Mouse (Mus musculus) urinary bladder, postnatal 4 days (tissue): ENCODE results near the gene Mrpl54.

ENCODE experiments used
- DNase-seq, 2 experiments: peaks; one replicate each; pipeline ENCODE4 v3.0.0; 2021 to 2022; ENCODE audit warnings: low spot score in 2 of 2

Mrpl54 gene

DNA sequence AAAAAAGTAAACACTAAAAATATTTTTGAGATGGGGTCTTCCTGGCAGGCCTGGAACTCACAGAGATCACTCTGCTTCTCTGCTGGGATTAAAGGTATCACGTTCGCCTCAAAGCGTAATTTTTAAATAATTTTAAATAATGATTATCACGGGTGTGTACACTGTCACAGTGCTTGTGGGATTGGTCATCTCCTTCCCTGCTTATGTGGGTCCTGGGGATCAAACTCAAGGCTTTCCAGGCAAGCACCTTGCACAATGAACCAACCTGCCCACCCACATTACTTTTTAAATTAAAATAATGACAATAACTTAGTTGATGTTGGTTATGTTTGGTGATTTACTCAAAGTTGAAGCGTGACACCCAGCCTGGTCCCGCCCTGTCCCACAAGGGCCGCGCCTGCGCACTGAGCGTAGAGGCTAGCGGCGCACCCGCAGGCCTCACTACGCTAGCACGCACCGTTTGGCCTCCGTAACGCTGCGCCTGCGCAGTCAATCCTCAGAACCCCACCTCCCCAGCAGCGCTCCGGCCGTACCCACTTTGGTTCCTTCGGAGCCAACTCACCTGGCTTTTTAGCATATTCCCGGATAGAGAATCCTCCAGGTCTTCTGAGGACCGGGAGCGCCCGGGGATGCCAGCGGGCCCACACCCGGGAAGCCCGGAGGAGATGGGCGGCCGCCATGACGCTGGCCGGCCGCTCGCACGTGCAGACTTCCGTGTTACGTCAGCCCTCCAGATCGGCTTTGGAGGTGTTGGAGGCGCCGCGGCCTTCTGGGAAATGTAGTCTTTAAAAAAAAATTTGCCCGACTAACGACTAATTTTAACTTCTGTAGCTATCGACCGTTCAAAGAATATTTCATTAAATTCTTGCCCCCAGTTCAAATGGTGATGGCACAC is at the start of gene Mrpl54, which contains the start of gene Apba3:
Gene Mrpl54 (minus strand): TSS at position 724 of the 895 bp plus-strand sequence.
Gene Apba3 (plus strand): TSS at position 750 of the 895 bp plus-strand sequence.
- peak; percentile 94 for DNase-seq

DNA sequence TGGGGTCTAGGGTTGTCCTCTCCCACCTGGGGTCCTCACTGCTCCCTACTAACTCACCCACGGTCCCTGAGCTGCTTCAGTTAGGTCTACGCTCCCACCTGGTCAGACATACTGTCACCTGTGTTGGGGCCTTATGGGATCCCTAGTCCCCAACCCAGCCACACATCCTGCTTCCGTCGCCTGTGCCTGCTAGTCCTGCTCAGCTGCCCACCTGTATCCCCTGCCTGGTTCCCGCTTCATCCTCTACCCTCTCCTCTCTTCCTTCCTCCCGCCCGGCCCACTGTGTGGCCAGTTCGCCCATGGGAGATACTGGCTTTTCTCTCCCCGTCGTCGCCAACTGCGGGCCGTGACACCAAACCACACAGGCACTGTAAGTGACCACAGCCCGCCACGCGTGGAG is 48.9 kb upstream of the Mrpl54 start:
- no peak for DNase-seq

DNA sequence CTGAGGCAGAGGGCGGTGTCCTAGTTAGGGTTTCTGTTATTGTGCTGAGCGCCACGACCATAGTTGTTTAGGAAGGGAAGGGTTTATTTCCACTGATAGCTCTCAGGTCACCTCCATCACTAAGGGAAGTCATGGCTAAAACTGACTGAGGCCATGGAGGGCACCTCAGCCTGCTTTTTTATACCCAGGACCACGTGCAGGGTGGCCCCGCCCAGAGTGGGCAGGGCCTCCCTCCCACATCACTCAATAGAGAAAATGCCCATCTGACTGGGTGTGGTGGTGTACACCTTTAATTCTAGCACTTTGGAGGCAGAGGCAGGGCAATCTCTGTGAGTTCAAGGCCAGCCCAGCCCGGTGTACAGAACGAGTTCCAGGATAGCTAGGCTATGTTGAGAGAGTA is 47.5 kb upstream of the Mrpl54 start:
- DNase-seq, result no peak

DNA sequence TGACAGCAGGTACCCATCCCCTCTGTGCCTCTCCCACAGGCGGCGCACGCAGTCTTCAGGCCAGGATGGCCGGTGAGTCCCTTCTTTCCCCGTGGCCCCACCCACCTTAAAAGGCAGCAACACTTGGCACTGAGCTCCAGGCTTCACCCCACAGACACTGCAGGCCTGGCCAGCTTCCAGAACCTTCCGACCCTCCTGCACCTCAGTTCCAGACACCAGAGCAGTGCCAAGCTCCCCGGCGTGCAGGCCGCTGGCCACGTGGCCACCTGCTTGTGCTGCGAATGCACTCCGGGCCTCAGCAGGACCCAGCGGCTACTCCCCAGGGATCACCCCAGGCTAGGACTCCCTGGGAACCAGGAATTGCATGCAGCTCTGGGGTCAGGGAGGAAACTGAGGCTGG is 46.8 kb upstream of the Mrpl54 start:
- no peak for DNase-seq

DNA sequence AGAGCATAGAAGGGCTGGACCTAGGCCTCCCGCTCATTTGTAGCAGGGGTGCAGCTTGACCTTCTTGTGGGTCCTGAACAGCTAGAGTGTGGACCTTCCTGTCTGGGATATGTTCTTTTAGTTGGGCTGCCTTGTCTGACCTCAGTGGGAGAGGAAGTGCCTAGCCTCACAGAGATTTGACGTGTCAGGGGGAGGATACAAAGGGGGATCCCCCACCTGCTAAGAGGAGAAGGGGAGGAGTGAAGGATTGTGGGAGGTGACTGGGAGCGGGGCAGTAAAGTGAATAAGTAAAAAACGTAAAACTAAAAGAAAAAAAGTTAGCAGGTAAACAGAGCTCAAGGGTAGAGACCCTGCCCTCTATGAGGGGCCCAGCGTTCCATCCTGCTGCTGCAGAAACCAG is 42.8 kb upstream of the Mrpl54 start:
- DNase-seq, result no peak

DNA sequence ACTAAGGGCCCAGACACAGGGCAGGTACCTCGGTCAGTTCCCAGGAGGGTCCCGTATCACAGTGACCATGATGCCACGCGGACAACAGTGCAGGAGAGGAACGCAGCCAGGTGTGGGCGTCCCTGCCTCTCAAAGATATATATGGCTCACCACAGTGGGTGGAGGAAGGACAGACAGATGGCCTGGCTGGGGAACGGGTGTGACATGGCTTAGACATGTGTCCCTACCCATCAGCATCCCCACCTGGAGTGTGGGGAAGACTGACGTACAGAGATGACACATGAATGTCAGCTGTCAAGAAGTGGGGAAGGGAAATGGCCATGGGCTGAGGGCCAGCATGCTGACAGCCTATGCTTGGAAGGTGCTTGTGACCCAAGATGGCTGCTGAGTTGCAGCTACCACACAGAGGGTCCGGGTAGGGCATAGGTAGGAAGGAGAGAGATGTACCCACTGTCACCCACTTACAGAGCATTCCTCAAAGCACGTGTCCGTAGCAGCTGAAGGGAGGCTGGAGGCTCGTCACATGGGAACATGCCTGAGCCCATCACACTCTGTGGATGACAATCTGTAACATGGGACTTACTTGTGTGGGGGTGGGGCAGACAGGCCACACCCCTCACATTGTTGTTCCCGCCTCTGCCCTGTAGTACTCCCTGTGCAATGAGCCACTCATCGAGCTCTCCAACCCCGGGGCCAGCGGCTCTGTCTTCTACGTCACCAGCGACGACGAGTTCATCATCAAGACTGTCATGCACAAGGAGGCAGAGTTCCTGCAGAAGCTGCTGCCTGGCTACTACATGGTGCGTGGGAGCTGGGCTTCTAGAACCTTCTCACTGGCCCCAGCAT is 40.3 kb upstream of the Mrpl54 start:
- no peak for DNase-seq

DNA sequence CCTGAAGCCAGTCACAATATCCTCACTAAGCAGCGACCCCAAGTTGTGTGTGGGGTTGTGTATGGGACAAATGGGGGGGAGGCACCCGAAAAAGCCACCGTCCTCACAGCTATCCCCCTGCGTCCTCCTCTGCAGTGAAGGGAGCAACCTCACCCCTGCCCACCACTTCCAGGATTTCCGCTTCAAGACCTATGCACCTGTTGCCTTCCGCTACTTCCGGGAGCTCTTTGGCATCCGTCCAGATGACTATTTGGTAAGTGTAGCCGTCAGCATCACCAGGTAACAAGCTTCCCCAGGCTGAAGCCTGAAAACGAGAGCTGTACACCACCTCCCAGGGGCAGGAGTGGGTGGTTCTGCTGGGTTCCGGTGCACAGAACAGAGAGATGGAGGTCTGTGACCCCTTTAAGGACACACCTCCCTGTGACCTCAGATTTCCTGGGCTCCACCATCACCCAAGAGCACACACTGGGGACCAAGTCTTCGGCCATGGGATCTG is 39.5 kb upstream of the Mrpl54 start:
- no peak for DNase-seq

DNA sequence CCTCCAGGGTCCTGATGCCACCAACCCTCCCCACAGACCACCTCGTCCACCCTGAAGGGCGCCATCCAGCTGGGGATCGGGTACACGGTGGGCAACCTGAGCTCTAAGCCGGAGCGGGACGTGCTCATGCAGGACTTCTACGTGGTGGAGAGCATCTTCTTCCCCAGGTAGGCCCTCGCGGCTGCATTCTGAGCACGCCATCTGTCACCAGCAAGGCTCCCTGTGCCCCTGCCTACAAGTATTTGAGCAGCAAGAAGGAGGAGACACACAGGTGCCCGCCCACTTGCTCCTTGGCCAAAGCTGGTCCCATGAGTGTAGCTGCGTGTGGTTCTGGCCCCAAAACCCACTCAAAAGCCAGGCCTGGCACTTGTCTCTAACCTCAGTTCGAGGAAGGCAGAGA is 38.9 kb upstream of the Mrpl54 start:
- DNase-seq, result no peak

DNA sequence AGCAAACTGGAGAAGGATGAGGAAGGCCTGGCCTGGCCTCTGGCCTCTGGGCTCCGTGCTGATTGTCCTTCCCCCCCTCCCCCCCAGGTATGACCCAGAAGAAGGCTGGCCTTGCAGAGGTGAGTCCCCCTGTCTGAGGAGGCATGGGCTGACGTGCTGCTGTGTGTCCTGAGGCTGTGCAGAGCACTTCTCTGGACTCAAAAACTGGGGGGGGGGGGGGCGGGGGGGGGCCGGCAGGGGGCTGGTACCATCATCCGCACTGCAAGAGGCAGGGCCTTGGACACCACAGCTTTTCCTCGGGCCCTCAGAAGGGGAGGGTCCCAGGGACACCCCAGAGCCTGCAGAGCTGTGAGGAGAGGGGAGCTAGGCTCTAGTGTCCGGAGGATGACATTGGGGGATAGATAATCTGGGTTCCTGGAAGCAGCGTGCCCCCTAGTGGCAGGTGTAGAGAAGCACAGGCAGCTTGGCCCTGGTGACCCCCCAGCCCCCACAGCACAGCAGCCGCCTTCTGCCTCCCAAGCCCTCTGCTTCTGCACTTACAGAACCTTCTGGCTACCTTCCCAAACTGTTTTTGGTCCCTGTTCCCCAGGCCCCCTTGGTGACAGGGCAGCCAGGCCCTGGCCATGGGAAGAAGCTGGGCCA is 38.0 kb upstream of the Mrpl54 start:
- no peak for DNase-seq

DNA sequence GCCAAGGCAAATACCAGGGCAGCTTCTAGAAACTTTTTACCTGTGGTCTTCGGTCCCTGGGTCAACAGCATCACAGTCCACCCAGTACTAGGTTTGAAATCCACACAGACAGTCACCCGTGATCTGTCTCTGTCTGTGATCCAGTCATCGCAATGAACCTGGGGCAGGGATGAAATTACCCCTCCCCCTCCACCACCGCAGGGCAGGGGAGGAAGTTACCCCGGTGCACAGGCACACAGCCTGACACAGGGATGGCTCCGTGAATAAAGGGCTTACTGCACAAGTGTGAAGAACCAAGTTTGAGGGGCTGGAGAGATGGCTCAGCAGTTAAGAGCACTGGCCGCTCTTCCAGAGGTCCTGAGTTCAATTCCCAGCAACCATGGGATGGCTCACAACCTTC is 37.0 kb upstream of the Mrpl54 start:
- no peak for DNase-seq

DNA sequence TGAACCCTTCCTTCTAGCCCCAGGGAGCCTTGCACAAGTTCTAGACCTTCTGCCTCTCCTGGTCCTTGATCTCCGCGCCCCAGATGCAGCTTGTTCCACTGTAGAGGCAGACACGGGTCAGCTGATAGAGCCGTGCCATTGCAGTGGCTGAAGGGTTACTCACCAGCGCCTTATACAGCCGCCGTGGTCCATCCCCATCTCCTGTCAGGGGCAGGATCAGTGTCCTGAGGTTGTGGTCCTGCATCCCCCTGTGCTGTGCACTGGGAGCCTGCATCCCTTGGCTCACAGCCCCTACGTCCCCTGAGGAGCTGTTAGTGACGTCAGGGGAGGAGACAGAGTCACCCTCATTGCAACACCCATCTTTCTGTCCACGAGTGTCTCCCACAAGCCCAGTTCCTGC is 36.5 kb upstream of the Mrpl54 start:
- no peak for DNase-seq

DNA sequence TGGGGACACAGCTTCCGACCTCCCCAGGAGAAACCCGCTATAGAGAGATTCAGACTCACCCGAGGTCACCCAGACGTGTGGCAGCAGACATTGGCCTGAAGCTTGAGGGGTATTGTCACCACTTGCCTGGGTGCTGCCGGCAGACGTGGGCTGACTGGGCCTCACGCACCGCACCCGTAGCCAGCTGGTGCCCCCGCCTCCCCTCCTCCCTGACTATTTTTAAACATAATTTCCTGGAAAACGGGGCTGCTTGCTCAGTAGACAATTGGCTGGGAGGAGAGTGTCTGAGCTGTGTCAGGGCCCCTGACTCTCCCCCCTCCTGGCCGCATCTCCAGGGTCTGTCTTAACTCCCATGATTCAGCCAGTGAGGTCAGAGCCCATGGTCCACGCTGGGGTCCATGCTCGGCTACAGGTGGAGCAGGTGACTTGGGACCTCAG is 36.1 kb upstream of the Mrpl54 start:
- DNase-seq, result no peak

DNA sequence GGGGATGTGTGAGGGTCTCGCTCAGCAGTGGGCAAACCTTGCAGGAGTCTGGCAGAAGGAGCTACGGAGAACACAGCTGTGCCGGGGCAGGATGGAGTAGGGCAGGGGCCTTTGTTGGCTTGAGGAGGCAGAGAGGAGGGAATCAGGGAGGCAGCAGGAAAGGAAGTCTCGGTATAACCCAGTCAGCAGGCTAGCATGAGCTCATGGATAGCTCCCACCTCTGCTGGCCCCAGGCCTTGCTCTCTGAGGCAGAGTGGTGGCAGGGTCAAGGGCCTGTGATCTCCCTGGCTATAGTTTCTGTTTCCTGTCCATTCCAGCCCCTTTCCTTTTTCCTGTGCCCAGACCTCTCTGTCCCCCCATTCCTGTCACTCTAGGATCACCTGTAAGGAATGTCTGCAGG is 35.6 kb upstream of the Mrpl54 start:
- no peak for DNase-seq

DNA sequence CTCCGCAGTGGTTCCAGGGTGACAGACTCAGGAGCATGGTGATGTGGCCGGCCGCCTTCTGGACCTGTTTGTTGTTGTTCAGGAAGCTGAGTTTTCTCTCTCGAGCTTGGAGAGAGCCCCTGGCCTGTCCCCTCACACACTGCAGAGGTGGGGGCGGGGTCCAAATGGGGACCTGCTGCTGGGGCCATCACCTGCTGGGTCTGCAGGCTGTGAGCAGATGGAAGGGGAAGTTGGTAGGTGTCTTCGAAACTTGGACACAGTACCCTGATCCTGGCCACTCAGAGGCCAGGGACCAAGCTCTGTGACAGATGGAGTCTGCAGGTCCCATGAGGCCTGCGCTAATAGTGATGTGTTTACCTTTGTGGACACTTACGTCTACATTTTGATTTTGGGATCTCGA is 34.6 kb upstream of the Mrpl54 start:
- no peak for DNase-seq

DNA sequence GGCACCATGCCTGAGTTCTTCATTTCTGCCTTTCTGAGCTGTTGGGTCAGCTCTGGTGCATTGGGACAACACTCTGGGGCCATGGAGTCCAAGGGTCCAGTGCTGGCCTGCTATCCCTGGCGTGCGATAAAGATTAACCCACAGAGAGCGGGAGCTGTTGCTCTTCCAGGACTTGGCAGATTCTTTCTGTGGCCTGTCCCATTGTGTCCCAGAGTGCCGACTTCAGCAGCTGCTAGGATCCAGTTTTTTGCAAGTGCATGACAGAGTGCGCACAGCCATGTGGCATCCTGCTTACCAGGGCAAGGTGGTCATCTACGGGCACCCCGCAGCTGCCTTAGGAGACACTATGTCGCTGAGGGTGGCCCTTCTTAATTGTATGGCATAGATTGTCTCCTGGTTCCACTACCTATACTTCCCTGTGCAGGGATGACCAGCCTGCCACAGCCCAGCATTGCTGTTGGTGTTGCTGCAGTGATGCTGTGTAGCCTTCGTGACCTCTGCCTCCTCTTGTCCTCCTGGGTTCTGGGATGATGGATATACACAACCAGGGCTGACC is 33.7 kb upstream of the Mrpl54 start:
- no peak for DNase-seq

DNA sequence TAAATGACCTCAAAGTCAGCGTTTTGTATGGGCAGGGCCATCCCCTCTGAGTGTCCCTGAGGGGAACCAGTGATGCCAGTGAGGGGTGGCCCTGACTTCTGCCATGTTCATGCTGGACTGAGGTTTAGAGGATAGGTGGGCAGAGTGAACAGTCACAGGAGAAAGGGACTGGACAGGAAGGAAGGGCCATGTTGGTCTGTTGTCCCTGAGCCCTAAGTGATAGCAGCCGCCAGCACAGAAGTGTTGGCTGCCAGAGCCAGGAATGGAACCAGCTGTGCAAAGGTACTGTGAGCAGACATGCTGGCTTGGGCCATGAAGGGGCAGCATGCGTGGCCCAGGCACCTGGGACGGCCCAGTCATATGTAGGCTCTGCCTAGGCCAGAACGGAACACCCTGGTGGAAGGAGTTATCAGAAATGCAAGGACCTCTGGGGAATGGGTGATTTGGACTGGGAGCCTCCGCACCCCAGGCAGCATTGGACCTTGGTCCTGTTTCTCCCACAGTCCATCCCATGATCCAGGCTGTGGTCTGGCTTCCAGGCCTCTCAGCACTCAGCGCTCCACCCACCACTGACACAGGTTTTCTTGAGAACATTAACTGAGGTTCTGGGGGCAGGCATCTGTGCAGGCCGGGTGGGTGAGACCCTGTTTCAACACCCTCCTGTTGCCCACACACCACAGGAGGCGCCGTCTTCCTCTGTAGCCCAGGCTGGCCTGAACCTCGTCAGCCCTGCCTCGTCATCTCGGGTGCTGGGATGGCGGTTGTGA is 33.0 kb upstream of the Mrpl54 start:
- DNase-seq, result no peak

DNA sequence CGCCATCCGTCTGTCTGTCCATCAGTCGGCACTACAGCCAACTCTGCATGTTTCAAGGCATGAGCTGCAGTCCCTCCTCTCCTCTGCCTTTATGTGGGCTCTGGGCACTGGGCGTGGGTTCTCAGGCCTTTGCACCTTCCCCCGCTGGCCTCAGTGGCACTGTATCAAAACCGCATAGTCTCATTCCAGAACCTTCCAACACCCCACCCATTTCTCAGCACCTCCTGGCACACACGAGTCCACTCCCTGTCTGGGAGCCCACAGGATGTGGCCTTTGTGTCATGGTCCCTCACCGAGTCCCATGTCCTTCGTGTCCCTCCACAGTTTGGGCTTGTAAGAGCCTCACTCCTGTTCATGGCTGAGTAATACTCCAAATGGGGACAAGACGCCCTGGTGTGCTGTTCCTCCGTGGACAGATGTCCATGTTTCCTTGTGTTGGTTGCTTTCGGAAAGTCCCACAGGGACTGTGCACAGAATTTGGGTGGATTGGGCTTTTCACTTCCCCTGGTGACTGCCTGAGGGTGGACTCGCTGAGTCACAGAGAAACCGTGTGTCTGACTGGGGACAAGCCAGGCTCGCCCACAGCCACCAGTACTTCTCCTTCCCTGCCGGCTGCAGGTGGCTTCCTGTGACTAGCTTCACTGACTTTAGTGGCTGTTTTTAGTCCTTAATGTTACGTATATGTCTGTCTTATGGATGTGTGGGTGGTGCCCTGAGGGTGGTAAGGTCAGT is 31.8 kb upstream of the Mrpl54 start:
- DNase-seq, result no peak

DNA sequence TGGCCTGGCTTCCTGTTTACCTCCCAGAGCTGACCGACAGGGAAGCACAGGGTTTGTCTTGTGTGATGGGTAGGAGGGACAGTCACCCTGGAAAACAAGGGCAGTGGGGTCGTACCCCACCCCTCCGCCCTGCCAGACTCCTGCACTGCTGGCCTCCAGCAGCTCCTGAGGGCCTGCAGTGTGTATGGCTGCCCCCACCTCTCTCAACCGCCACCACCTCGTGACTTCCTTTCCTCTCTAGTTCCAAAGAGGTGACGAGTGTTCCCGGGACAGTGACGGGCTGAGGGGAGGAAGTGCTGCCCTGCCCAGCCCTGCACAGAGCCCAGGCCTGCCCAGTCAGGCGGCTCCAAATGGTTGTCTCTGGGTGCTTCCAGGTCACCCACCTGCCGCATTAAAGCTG is 31.1 kb upstream of the Mrpl54 start:
- no peak for DNase-seq

DNA sequence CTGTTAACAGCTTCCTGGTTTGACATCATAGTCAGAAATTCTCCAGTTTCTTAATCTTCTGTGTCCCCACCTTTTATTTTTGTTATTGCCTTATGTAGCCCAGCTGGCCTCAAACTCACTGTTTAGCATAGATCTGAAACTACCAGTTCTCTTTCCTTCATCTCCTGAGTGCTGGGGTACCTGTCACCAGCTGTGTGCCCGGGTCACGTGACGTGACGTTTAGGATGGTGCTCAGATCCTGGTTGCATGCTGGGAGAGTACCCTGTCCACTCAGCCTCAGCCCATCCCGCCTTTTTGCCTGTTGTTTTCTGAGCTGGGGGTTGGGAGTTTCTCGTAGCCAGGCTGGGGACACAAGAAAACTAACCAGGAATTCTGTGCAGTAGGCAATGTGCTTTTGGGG is 30.5 kb upstream of the Mrpl54 start:
- no peak for DNase-seq

DNA sequence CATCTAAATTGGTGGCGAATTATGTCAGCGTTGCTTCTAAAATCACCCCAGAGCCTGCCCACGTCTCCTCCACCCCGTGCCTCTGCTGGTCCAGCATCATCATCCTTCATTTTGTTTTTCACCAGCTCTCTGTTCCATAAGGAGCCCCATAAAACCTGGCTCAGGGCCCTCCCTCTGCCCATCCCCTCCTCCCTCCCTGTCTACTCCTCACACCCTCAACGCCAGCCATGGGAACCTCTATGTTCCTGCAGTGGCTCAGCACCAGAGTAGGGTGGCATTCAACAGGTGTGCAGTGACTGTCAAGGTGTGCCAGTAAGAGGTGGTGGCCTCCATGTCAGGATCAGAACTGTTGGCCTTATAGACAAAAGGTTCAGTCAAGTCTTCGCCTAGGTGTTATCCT is 28.5 kb upstream of the Mrpl54 start:
- DNase-seq, result no peak
